Mouse (Mus musculus) hindbrain, postnatal 0 days (tissue): ENCODE measurements around the gene Pramef8. TPM values are rescaled to one million over a fixed set of nuclear protein-coding genes. Genes with fewer than 3 reads are reported as not detected.
A peak's percentile ranks its signal among the peaks of the same experiment; 100 is the strongest.
"Not testable (repeated sequence)": the region's sequence is repeated elsewhere in the genome, so short reads cannot be mapped to it uniquely, and the experiment has no call there.

Source experiments
- ATAC-seq: fragments of 200-750 bp; cut with Nextera tagmentation; 2 replicates; pipeline ENCODE4 v1.8.0; 2017; ENCODE audit warnings: mild to moderate bottlenecking, moderate TSS enrichment, moderate library complexity
- DNase-seq: peaks from one replicate; pipeline ENCODE4 v3.0.0-alpha.2; 2015; ENCODE audit warnings: low spot score
- H3K27ac ChIP-seq: fragments of 300-500 bp; sonication (generic); 2 replicates; pipeline ENCODE4 v1.5.1; 2014; ENCODE audit warnings: mild to moderate bottlenecking
- H3K27me3 ChIP-seq: fragments of 300-500 bp; sonication (generic); 2 replicates; pipeline ENCODE4 v1.6.1; 2014; ENCODE audit warnings: low read length, mixed read lengths; ENCODE audit not compliant: insufficient read depth
- H3K36me3 ChIP-seq: fragments of 300-500 bp; sonication (generic); 2 replicates; pipeline ENCODE4 v1.6.1; 2014; ENCODE audit warnings: low read length, mixed read lengths; ENCODE audit not compliant: insufficient read depth
- H3K4me1 ChIP-seq: fragments of 300-500 bp; sonication (generic); 2 replicates; pipeline ENCODE4 v1.6.1; 2014; ENCODE audit warnings: antibody characterized with exemption, low read length, mixed read lengths; ENCODE audit not compliant: insufficient read depth
- H3K4me2 ChIP-seq: fragments of 300-500 bp; sonication (generic); 2 replicates; pipeline ENCODE4 v1.6.1; 2014; ENCODE audit warnings: low read depth, mild to moderate bottlenecking, low read length, moderate library complexity, mixed read lengths
- H3K4me3 ChIP-seq: fragments of 300-500 bp; sonication (generic); 2 replicates; pipeline ENCODE4 v1.5.1; 2014; ENCODE audit warnings: low read length
- H3K9ac ChIP-seq: fragments of 300-500 bp; sonication (generic); replicated peaks from 2 replicates; pipeline ENCODE4 v1.6.1; 2014; ENCODE audit warnings: mild to moderate bottlenecking, low read length, moderate library complexity, mixed read lengths
- H3K9me3 ChIP-seq: fragments of 300-500 bp; sonication (generic); 2 replicates; pipeline ENCODE4 v1.6.1; 2016; ENCODE audit warnings: low read length, mixed read lengths
- CTCF ChIP-seq: IDR thresholded peaks from 2 replicates; pipeline ENCODE4 v1.5.1; 2016; ENCODE audit warnings: antibody characterized with exemption, control low read depth, low read depth
- WGBS: fragments of 180-500 bp; shearing (Covaris S2); extraction: QIAGEN DNeasy Blood & Tissue Kit; methylation state at CpG from one replicate; pipeline ENCODE4 v1.1.7; 2014; 5-methylcytosine and 5-hydroxymethylcytosine counted together
- polyA plus RNA-seq: library from polyadenylated mRNA; unstranded; fragments of >200 nt; fragmentation: Nextera tagmentation; extraction: Ambion mirVana; gene quantifications from 2 replicates; pipeline ENCODE4 v1.2.1, GENCODE M21; 2015
- total RNA-seq: library from RNA; depleted of rRNA; stranded (reverse); fragments of >200 nt; gene quantifications from 2 replicates; pipeline ENCODE4 v1.2.3, GENCODE M21; 2014

Pramef8 gene
- total and polyA plus RNA-seq, 2 experiments from 2014 or later: 18.3 to 48.5 TPM

DNA sequence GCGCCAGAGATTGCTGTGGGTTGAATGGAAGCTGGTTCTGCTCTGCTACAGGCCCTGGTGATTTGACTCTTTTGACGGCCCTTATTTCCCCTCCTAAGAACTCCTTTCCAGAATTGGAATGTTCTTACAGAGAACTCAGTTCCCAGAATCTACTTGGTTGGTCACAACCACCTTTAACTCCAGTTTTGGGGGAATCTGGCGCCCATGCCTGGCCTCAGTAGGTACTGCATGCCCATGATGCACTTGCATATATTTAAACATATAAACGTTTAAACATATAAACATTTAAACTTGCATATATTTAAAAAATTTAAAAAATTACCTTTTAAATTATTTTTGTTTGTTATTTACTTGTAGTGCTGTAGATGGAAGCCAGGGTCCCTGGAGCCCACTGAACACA is 28.6 kb upstream of the Pramef8 start:
- no peak overlapping the region for H3K9ac ChIP-seq
- no peaks in the 10 kb centered on the region for H3K27me3 ChIP-seq
- WGBS: 45% methylated on average over 4 of the region's 4 CpGs
- H3K27ac ChIP-seq: no peak overlapping the region
- H3K4me3 ChIP-seq: no peak overlapping the region
- TF ChIP-seq CTCF: peak; percentile 70
- peak; percentile 52 for DNase-seq
- no peaks in the 10 kb centered on the region for H3K36me3 ChIP-seq
- H3K4me2 ChIP-seq: no peak overlapping the region
- no peak for ATAC-seq
- H3K4me1 ChIP-seq: no peaks in the 10 kb centered on the region
- H3K9me3 ChIP-seq: no peaks in the 10 kb centered on the region

DNA sequence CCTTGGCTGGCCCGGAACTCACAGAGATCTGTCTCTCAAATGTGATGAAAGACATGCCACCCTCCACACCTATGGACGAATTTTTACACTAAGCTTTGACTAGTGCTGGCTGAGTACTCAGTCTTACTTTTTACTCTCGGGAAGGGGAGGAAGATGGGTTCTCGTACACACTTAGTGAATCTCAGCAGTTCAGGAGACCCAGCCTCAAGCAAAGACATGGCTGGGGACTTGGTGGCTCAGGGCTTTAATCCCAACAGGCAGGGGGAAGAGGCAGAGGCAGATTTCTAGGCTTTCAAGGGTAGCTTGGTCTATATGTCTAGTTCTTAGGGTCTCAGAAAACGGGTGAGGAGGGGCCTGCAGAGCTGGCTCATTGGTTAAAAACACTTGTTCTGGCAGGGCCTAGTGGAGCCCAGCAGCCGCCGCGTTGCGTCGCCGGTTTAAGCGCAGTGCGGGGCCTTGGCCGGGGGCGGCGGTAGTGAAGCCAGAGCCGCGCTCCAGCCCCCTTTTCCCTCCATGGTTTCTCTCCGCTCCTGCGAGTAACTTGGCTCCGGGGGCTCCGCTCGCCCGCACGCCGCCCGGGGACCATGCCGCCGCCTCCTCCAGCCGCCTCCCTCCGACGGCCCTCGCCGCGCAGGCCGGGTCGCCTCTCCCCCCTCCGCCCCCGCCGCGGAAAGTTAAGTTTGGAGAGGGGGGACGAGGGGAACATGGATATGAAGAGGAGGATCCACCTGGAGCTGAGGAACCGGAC is 23.1 kb upstream of the Pramef8 start:
- DNase-seq (peak; percentile 80), ATAC-seq (peak; percentile 95)
- H3K36me3 ChIP-seq: no peaks in the 10 kb centered on the region
- no peaks in the 10 kb centered on the region for H3K4me1 ChIP-seq
- no peaks in the 10 kb centered on the region for H3K27me3 ChIP-seq
- peak overlapping the region; percentile 36 for H3K4me3 ChIP-seq
- 0 out of 2 replicates have a peak overlapping the region, but pooled peaks have one; percentile 26 for H3K27ac ChIP-seq
- TF ChIP-seq CTCF: peak; percentile 62
- WGBS: 14% methylated on average over 23 of the region's 43 CpGs
- no peaks in the 10 kb centered on the region for H3K9me3 ChIP-seq
- peak overlapping the region; percentile 35; the same call in 1 of the 2 replicates for H3K9ac ChIP-seq
- peak overlapping the region; percentile 52 for H3K4me2 ChIP-seq

DNA sequence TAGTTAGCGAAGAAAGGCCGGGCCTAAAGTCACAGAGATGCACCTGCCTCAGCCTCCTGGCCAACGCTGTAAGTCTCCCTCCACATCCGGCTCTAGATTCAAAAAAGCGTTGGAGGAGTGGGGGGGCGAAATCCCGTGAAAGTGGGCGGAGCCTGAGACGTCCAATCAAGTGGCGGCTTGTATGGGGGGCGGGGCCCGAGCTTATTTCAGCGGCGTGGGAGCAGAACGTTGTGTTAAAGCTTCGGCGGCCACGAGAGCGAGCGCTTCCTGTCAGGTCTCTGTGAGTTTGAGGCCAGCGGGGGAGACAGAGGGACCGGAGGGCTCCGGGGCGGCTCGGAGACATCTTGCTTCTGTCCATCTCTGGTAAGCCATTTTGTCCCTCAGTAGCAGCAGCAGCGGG is 18.0 kb upstream of the Pramef8 start, which contains the start of gene Pramel1:
Pramel1 (plus strand) TSS at position 248 of the 400 bp plus-strand sequence.
- Histone ChIP-seq H3K36me3 (no peaks in the 10 kb centered on the region), H3K27me3 (no peaks in the 10 kb centered on the region), H3K4me1 (no peaks in the 10 kb centered on the region), H3K9ac (no peak within 1 kb of the TSS), H3K27ac (no peak within 1 kb of the TSS), H3K4me2 (no peak within 1 kb of the TSS), H3K4me3 (no peak within 1 kb of the TSS), H3K9me3 (no peaks in the 10 kb centered on the region)
- WGBS: 83% methylated on average over 26 of the region's 26 CpGs
- no peak for ATAC-seq
- no peak for DNase-seq
- no peak for TF ChIP-seq CTCF

DNA sequence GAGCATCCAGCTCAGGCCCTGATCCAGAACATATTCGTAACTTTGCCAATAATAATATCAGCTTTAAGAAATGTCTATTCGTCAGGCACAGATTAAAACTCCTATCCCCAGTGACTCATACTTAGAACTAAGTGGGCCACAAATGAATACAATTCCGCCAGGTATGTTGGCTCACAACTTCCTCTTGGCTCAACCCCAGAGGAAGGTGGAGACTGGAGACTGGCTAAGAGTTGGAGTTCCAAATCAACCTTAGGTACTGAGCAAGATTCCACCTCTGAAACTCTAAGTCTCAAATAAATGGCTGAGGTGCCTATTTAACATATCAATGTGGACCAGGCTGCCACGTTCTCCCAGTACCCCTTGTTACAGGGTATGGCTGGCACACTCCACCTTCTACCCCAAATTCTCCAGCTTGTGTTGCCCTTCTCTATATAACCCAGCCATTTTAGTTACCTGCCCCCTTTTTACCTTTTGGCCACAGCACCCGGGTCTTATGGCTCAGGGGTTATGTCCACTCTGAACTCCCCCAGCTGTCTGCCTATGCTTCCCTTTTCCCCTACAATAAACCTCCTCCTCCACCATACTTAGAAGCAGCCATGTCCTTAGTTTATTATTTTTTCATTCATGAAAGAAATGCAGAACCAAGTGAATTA is 534 bp upstream of the Pramef8 start:
- no peaks in the 10 kb centered on the region for H3K4me1 ChIP-seq
- ATAC-seq: 0 out of 2 replicates have a peak, but pooled peaks have one; percentile 16
- peak; percentile 2 for DNase-seq
- H3K27me3 ChIP-seq: no peaks in the 10 kb centered on the region
- no peak for TF ChIP-seq CTCF
- peak overlapping the region; percentile 65 for H3K4me2 ChIP-seq
- peak overlapping the region; percentile 89 for H3K27ac ChIP-seq
- H3K9me3 ChIP-seq: no peaks in the 10 kb centered on the region
- H3K36me3 ChIP-seq: peaks cover 3% of the 10 kb centered on the region
- H3K9ac ChIP-seq: peak overlapping the region; percentile 38
- H3K4me3 ChIP-seq: peak overlapping the region; percentile 46
- WGBS: 65% methylated on average over 5 of the region's 5 CpGs

DNA sequence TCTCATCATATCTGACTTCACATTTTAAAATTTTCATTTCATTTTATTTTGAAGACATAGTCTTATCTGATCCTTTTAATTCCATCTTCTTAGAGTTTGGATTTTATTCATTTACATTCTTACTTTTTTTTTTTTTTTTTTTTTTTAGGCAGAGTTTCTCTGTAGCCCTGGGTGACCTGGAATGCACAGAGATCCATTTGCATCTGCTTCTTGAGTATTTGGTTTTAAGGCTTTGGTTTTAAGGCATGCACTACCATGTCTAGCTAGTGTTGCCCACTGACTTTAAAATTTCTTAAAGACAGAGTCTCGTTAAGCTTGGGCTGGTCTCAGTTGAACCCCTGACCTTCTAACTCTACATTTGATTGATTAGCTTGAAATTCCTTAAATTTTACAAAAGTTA is 1.4 kb downstream of the Pramef8 start:
- no peak overlapping the region for H3K9ac ChIP-seq
- no peak for TF ChIP-seq CTCF
- 93% methylated on average over 1 of the region's 1 CpGs for WGBS

DNA sequence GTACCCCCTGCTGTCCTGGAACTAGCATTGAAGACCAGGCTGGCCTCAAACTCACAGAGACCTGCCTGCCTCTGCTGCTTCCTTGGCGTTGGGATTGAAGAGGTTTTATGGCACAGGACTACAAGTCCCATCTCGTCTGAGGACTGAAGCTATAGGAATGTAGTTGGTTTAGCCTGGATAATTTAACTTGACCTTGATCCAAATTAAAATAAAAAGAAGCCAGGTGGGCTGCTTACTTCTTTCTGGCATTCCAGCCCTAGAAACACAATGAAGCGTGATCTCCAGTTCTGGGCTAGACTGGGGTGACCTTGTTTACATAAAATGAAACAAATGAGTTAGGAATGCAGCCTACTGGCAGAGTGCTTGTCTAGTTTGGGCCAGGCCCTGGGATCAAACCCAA is 1.9 kb downstream of the Pramef8 start:
- Histone ChIP-seq H3K9me3 (no peaks in the 10 kb centered on the region), H3K4me1 (no peaks in the 10 kb centered on the region), H3K27ac (no peak overlapping the region), H3K36me3 (peaks cover 28% of the 10 kb centered on the region), H3K9ac (no peak overlapping the region), H3K27me3 (no peaks in the 10 kb centered on the region), H3K4me3 (no peak overlapping the region), H3K4me2 (no peak overlapping the region)
- DNase-seq: no peak
- no peak for TF ChIP-seq CTCF
- WGBS: 97% methylated on average over 3 of the region's 3 CpGs
- no peak for ATAC-seq

More for the DNA sequence above, 1.4 kb downstream of the Pramef8 start:
- Histone ChIP-seq H3K36me3 (peaks cover 23% of the 10 kb centered on the region), H3K4me2 (peak overlapping the region; percentile 65; the same call in 1 of the 2 replicates), H3K4me3 (no peak overlapping the region), H3K27me3 (no peaks in the 10 kb centered on the region), H3K4me1 (no peaks in the 10 kb centered on the region), H3K27ac (no peak overlapping the region), H3K9me3 (no peaks in the 10 kb centered on the region)
- DNase-seq (no peak), ATAC-seq (no peak)

DNA sequence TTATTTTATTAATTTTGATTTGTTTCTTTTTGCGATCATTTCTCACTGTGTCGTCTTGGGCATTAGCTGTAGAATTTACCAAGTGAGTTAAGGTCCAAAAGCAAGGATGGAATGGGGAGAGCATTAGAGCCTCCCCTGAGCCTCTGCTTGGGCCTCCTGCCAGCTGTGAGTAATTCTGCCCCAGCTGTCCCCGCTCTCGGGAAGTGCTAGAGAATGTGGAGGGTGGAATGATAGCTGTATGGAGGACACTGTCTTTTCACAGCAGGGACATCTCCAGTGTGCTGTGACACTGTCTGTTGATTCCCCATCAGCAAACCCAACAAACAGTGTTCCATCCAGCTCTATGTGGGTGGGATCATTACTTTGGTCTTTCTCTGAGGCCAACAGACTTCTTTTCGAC is 14.5 kb downstream of the Pramef8 start:
- not testable (repeated sequence) for H3K9me3 ChIP-seq, H3K4me3 ChIP-seq, DNase-seq, H3K27me3 ChIP-seq, H3K4me1 ChIP-seq, H3K36me3 ChIP-seq, H3K4me2 ChIP-seq, ATAC-seq, H3K9ac ChIP-seq, H3K27ac ChIP-seq
- 80% methylated on average over 5 of the region's 5 CpGs for WGBS
